Mouse (Mus musculus) thymus, adult 2 months (tissue): ENCODE measurements around the gene Vps18.

Source experiments
- CTCF ChIP-seq: fragments of 200-500 bp; IDR thresholded peaks from 2 replicates; pipeline ENCODE4 v1.5.1; 2012; ENCODE audit warnings: mild to moderate bottlenecking, control low read depth, low read length, moderate library complexity, borderline replicate concordance; ENCODE audit not compliant: control insufficient read depth, poor library complexity, insufficient read depth; ENCODE audit errors: extremely low read depth
- POLR2A ChIP-seq: fragments of 200-500 bp; IDR thresholded peaks from 2 replicates; pipeline ENCODE4 v1.6.1; 2012; ENCODE audit warnings: mild to moderate bottlenecking, low read length, control low read depth, moderate library complexity; ENCODE audit not compliant: control insufficient read depth, poor library complexity, insufficient read depth; ENCODE audit errors: extremely low read depth

DNA sequence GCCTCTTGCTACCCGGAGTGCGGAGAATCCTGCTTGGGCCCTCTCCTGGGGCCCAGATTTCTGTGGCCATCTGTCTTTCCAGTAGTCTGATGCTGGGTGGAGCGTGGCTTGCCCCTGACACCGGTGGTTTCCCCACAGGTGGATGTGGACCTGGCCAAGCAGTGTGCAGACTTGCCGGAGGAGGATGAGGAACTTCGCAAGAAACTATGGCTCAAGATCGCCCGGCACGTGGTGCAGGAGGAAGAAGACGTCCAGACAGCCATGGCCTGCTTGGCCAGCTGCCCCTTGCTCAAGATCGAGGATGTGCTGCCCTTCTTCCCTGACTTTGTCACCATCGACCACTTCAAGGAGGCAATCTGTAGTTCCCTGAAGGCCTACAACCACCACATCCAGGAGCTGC, 8.2 kb downstream of the Vps18 start:
- no peak for TF ChIP-seq CTCF
- TF ChIP-seq POLR2A = no peak
